Mouse (Mus musculus): ENCODE data around the gene Alyref. TPM values are rescaled to one million over a fixed set of nuclear protein-coding genes. Genes with fewer than 3 reads are reported as not detected.

Gene Alyref
- polyA plus RNA-seq, 1 experiment from 2014 or later = 494 TPM

GRCm38 (mm10) chr11:120575940-120576339, 22.2 kb downstream of the Alyref start:
- no peak overlapping the region for H3K9ac ChIP-seq
- H3K9me3 ChIP-seq (replicated peaks) = no peaks in the 10 kb centered on the region
- peaks cover 35% of the 10 kb centered on the region for H3K36me3 ChIP-seq
- peaks cover 55% of the 10 kb centered on the region for H3K4me1 ChIP-seq
- peak overlapping the region; percentile 94; the same call in 1 of the 2 replicates for H3K27ac ChIP-seq
- no peak for ATAC-seq (replicated peaks; ENCODE audit: low FRiP score)
- no peak overlapping the region for H3K4me3 ChIP-seq (replicated peaks)
- no peaks in the 10 kb centered on the region for H3K27me3 ChIP-seq
- H3K4me2 ChIP-seq = no peak overlapping the region

- Histone ChIP-seq H3K4me1 (peaks cover 58% of the 10 kb centered on the region), H3K9ac (no peak overlapping the region), H3K4me3 (replicated peaks) (no peak overlapping the region; the same call in 1 of the 2 replicates), H3K4me2 (no peak overlapping the region), H3K27me3 (no peaks in the 10 kb centered on the region), H3K9me3 (replicated peaks) (no peaks in the 10 kb centered on the region), H3K36me3 (peaks cover 43% of the 10 kb centered on the region), H3K27ac (peak overlapping the region; percentile 45; the same call in 1 of the 2 replicates)
- ATAC-seq (replicated peaks; ENCODE audit: low FRiP score) = no peak
- 66% methylated on average over 2 of the region's 2 CpGs for WGBS
Measured at GRCm38 (mm10) chr11:120575046-120575445, 23.1 kb downstream of the Alyref start.

GRCm38 (mm10) chr11:120574278-120574600, 23.9 kb downstream of the Alyref start:
- H3K4me1 ChIP-seq = peaks cover 51% of the 10 kb centered on the region
- peak overlapping the region; percentile 99 for H3K9ac ChIP-seq
- 0 out of 2 replicates have a peak overlapping the region, but pooled peaks have one; percentile 54 for H3K27ac ChIP-seq
- 41% methylated on average over 5 of the region's 5 CpGs for WGBS
- H3K36me3 ChIP-seq = peaks cover 45% of the 10 kb centered on the region
- H3K9me3 ChIP-seq (replicated peaks) = no peaks in the 10 kb centered on the region
- peak overlapping the region; percentile 66 for H3K4me2 ChIP-seq
- H3K4me3 ChIP-seq (replicated peaks) = peak overlapping the region; percentile 93
- H3K27me3 ChIP-seq = no peaks in the 10 kb centered on the region
- ATAC-seq (replicated peaks; ENCODE audit: low FRiP score) = no peak

- Histone ChIP-seq H3K9ac (peak overlapping the region; percentile 99), H3K9me3 (replicated peaks) (no peaks in the 10 kb centered on the region), H3K4me3 (replicated peaks) (peak overlapping the region; percentile 93), H3K4me2 (peak overlapping the region; percentile 66), H3K27ac (peak overlapping the region; percentile 98), H3K4me1 (peaks cover 46% of the 10 kb centered on the region), H3K27me3 (no peaks in the 10 kb centered on the region), H3K36me3 (peaks cover 44% of the 10 kb centered on the region)
- under 1% methylated on average over 23 of the region's 23 CpGs for WGBS
- peak; percentile 16; the same call in 1 of the 2 replicates for ATAC-seq (replicated peaks; ENCODE audit: low FRiP score)
Measured at GRCm38 (mm10) chr11:120573585-120574277, 24.4 kb downstream of the Alyref start.

- Histone ChIP-seq H3K4me2 (peak within 1 kb of the TSS; percentile 66), H3K4me3 (replicated peaks) (peak within 1 kb of the TSS; percentile 93), H3K9me3 (replicated peaks) (no peaks in the 10 kb centered on the region), H3K9ac (peak within 1 kb of the TSS; percentile 99), H3K4me1 (peaks cover 38% of the 10 kb centered on the region), H3K27me3 (no peaks in the 10 kb centered on the region), H3K27ac (peak within 1 kb of the TSS; percentile 98), H3K36me3 (peaks cover 44% of the 10 kb centered on the region)
- WGBS = under 1% methylated on average over 94 of the region's 94 CpGs
- peak; percentile 97 for ATAC-seq (replicated peaks; ENCODE audit: low FRiP score)
Measured at GRCm38 (mm10) chr11:120572752-120573584, 25.2 kb downstream of the Alyref start, which contains the start of gene P4hb. TSS of gene P4hb (minus strand) at chr11:120573253.

- peak overlapping the region; percentile 93 for H3K4me3 ChIP-seq (replicated peaks)
- H3K4me2 ChIP-seq = peak overlapping the region; percentile 66
- no peaks in the 10 kb centered on the region for H3K9me3 ChIP-seq (replicated peaks)
- H3K27ac ChIP-seq = peak overlapping the region; percentile 98
- H3K9ac ChIP-seq = peak overlapping the region; percentile 99
- peaks cover 32% of the 10 kb centered on the region for H3K4me1 ChIP-seq
- under 1% methylated on average over 24 of the region's 24 CpGs for WGBS
- peaks cover 44% of the 10 kb centered on the region for H3K36me3 ChIP-seq
- ATAC-seq (replicated peaks; ENCODE audit: low FRiP score) = peak; percentile 26
- no peaks in the 10 kb centered on the region for H3K27me3 ChIP-seq
Measured at GRCm38 (mm10) chr11:120572417-120572751, 25.8 kb downstream of the Alyref start.

GRCm38 (mm10) chr11:120571754-120572416, 26.3 kb downstream of the Alyref start:
- WGBS = 8% methylated on average over 11 of the region's 11 CpGs
- no peak for ATAC-seq (replicated peaks; ENCODE audit: low FRiP score)
- H3K4me1 ChIP-seq = peaks cover 28% of the 10 kb centered on the region

GRCm38 (mm10) chr11:120571122-120571521, 27.0 kb downstream of the Alyref start:
- WGBS = 72% methylated on average over 3 of the region's 3 CpGs

More at GRCm38 (mm10) chr11:120571754-120572416, 26.3 kb downstream of the Alyref start:
- Histone ChIP-seq H3K9me3 (replicated peaks) (no peaks in the 10 kb centered on the region), H3K36me3 (peaks cover 46% of the 10 kb centered on the region), H3K27ac (peak overlapping the region; percentile 98), H3K4me2 (peak overlapping the region; percentile 66), H3K27me3 (no peaks in the 10 kb centered on the region), H3K4me3 (replicated peaks) (peak overlapping the region; percentile 93), H3K9ac (peak overlapping the region; percentile 99)

GRCm38 (mm10) chr11:120568324-120568723, 29.8 kb downstream of the Alyref start:
- Histone ChIP-seq H3K9me3 (replicated peaks) (no peaks in the 10 kb centered on the region), H3K27ac (no peak overlapping the region), H3K4me2 (no peak overlapping the region), H3K27me3 (no peaks in the 10 kb centered on the region), H3K36me3 (peaks cover 81% of the 10 kb centered on the region), H3K9ac (no peak overlapping the region), H3K4me3 (replicated peaks) (no peak overlapping the region), H3K4me1 (peaks cover 21% of the 10 kb centered on the region)
- ATAC-seq (replicated peaks; ENCODE audit: low FRiP score) = no peak
- 92% methylated on average over 6 of the region's 6 CpGs for WGBS

More at GRCm38 (mm10) chr11:120571122-120571521, 27.0 kb downstream of the Alyref start:
- Histone ChIP-seq H3K9me3 (replicated peaks) (no peaks in the 10 kb centered on the region), H3K4me2 (peak overlapping the region; percentile 66), H3K27me3 (no peaks in the 10 kb centered on the region), H3K4me1 (peaks cover 28% of the 10 kb centered on the region), H3K27ac (no peak overlapping the region), H3K9ac (peak overlapping the region; percentile 99), H3K4me3 (replicated peaks) (peak overlapping the region; percentile 93), H3K36me3 (peaks cover 53% of the 10 kb centered on the region)
- no peak for ATAC-seq (replicated peaks; ENCODE audit: low FRiP score)

- Histone ChIP-seq H3K9me3 (replicated peaks) (no peaks in the 10 kb centered on the region), H3K4me3 (replicated peaks) (no peak overlapping the region), H3K4me1 (peaks cover 1% of the 10 kb centered on the region; the same call in 1 of the 2 replicates), H3K9ac (no peak overlapping the region), H3K36me3 (peaks cover 99% of the 10 kb centered on the region), H3K27me3 (no peaks in the 10 kb centered on the region), H3K4me2 (no peak overlapping the region), H3K27ac (no peak overlapping the region)
- ATAC-seq (replicated peaks; ENCODE audit: low FRiP score) = no peak; the same call in 1 of the 2 replicates
- 83% methylated on average over 9 of the region's 9 CpGs for WGBS
Measured at GRCm38 (mm10) chr11:120565114-120565513, 33.1 kb downstream of the Alyref start.

- 92% methylated on average over 13 of the region's 13 CpGs for WGBS
- ATAC-seq (replicated peaks; ENCODE audit: low FRiP score) = no peak
Measured at GRCm38 (mm10) chr11:120562949-120563348, 35.2 kb downstream of the Alyref start.

More at GRCm38 (mm10) chr11:120562949-120563348, 35.2 kb downstream of the Alyref start:
- no peak overlapping the region for H3K4me2 ChIP-seq
- H3K27me3 ChIP-seq = no peaks in the 10 kb centered on the region
- no peaks in the 10 kb centered on the region for H3K9me3 ChIP-seq (replicated peaks)
- no peak overlapping the region for H3K27ac ChIP-seq
- no peak overlapping the region for H3K9ac ChIP-seq
- H3K4me1 ChIP-seq = no peaks in the 10 kb centered on the region
- H3K36me3 ChIP-seq = peaks cover 93% of the 10 kb centered on the region
- no peak overlapping the region for H3K4me3 ChIP-seq (replicated peaks)
